Mouse (Mus musculus): ENCODE results near the gene Mybpc2. TPM values are rescaled to one million over a fixed set of nuclear protein-coding genes. Genes with fewer than 3 reads are reported as not detected.

Gene Mybpc2
- polyA plus RNA-seq, 2 experiments: 0.03 to 0.15 TPM

DNA sequence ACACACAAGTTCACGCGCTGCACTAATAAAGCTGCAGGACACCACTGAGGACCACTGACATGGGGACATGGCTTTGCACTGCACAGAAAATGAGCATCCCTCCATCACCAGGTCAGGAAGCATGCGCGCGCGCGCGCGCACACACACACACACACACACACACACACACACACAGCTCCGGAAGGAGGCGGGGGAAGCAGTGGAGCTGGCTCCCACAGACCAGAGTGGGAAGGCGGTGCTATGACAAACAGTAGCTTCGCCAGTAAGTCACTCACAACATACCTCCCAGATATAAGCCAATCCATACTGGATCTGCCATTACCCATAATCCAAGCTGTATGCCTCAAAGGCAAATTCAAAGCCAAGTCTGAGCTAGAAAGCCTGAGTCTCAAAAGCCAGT, 22.6 kb upstream of the Mybpc2 start:
- ATAC-seq (ENCODE audit: low FRiP score, low read depth) (no peak), DNase-seq (ENCODE audit: low spot score) (no peak)
- Histone ChIP-seq H3K9ac (ENCODE audit: low read depth, low read length, severe bottlenecking) (peak overlapping the region; percentile 55; the same call in 1 of the 2 replicates), H3K4me1 (ENCODE audit: control insufficient read depth, insufficient read depth, low read length) (peaks cover 6% of the 10 kb centered on the region; the same call in 1 of the 2 replicates), H3K9me3 (ENCODE audit: control insufficient read depth, low read length) (no peaks in the 10 kb centered on the region), H3K4me3 (replicated peaks; ENCODE audit: low read length) (no peak overlapping the region; the same call in 1 of the 2 replicates), H3K4me2 (replicated peaks; ENCODE audit: low read depth, low read length, severe bottlenecking) (peak overlapping the region; percentile 55; the same call in 1 of the 2 replicates), H3K27me3 (ENCODE audit: control insufficient read depth, insufficient read depth, low read length) (no peaks in the 10 kb centered on the region), H3K27ac (replicated peaks; ENCODE audit: low read depth, low read length) (no peak overlapping the region), H3K36me3 (ENCODE audit: control insufficient read depth, insufficient read depth, low read length) (peaks cover 42% of the 10 kb centered on the region)
- WGBS: 97% methylated on average over 13 of the region's 13 CpGs
- TF ChIP-seq POLR2A (IDR thresholded peaks at IDR 0.05; ENCODE audit: borderline replicate concordance, extremely low read depth, insufficient read depth, insufficient read length): no peak

DNA sequence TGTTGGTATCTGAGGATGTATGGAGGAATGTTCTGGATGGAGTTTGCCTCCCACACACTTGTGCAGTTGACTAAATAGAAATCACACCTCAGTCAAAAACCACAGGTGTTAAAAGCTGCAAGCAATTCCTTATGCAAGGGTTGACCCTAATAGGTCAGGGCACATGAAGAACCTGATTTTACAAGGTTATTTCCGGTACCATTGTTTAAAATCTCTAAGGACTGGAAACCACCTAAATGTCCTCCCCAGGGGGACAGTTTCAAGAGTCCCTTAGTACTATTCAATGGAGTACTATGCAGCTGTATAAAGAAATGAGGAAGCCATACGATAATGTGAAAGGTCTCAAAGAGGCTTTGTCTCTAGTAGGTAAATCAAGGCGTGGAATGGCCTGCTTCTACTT, 21.8 kb upstream of the Mybpc2 start:
- Histone ChIP-seq H3K9me3 (ENCODE audit: control insufficient read depth, low read length) (no peaks in the 10 kb centered on the region), H3K9ac (ENCODE audit: low read depth, low read length, severe bottlenecking) (no peak overlapping the region), H3K4me2 (replicated peaks; ENCODE audit: low read depth, low read length, severe bottlenecking) (no peak overlapping the region), H3K36me3 (ENCODE audit: control insufficient read depth, insufficient read depth, low read length) (peaks cover 42% of the 10 kb centered on the region), H3K27ac (replicated peaks; ENCODE audit: low read depth, low read length) (no peak overlapping the region), H3K27me3 (ENCODE audit: control insufficient read depth, insufficient read depth, low read length) (no peaks in the 10 kb centered on the region), H3K4me3 (replicated peaks; ENCODE audit: low read length) (no peak overlapping the region), H3K4me1 (ENCODE audit: control insufficient read depth, insufficient read depth, low read length) (peaks cover 6% of the 10 kb centered on the region; the same call in 1 of the 2 replicates)
- ATAC-seq (ENCODE audit: low FRiP score, low read depth) (no peak), DNase-seq (ENCODE audit: low spot score) (no peak)
- no peak for TF ChIP-seq POLR2A (IDR thresholded peaks at IDR 0.05; ENCODE audit: borderline replicate concordance, extremely low read depth, insufficient read depth, insufficient read length)
- 99% methylated on average over 3 of the region's 3 CpGs for WGBS

GRCm38 (mm10) chr7:44543071-44543470, 18.6 kb upstream of the Mybpc2 start:
- Histone ChIP-seq H3K9me3 (ENCODE audit: control insufficient read depth, low read length) (no peaks in the 10 kb centered on the region), H3K4me3 (replicated peaks; ENCODE audit: low read length) (no peak overlapping the region), H3K27ac (replicated peaks; ENCODE audit: low read depth, low read length) (no peak overlapping the region), H3K27me3 (ENCODE audit: control insufficient read depth, insufficient read depth, low read length) (no peaks in the 10 kb centered on the region), H3K4me1 (ENCODE audit: control insufficient read depth, insufficient read depth, low read length) (peaks cover 6% of the 10 kb centered on the region; the same call in 1 of the 2 replicates), H3K36me3 (ENCODE audit: control insufficient read depth, insufficient read depth, low read length) (peaks cover 53% of the 10 kb centered on the region), H3K4me2 (replicated peaks; ENCODE audit: low read depth, low read length, severe bottlenecking) (no peak overlapping the region), H3K9ac (ENCODE audit: low read depth, low read length, severe bottlenecking) (no peak overlapping the region)
- no peak for TF ChIP-seq POLR2A (IDR thresholded peaks at IDR 0.05; ENCODE audit: borderline replicate concordance, extremely low read depth, insufficient read depth, insufficient read length)
- DNase-seq (ENCODE audit: low spot score) (no peak), ATAC-seq (ENCODE audit: low FRiP score, low read depth) (no peak)
- 84% methylated on average over 12 of the region's 12 CpGs for WGBS

GRCm38 (mm10) chr7:44542555-44542954, 18.1 kb upstream of the Mybpc2 start:
- Histone ChIP-seq H3K9ac (ENCODE audit: low read depth, low read length, severe bottlenecking) (no peak overlapping the region), H3K4me1 (ENCODE audit: control insufficient read depth, insufficient read depth, low read length) (peaks cover 1% of the 10 kb centered on the region; the same call in 1 of the 2 replicates), H3K27ac (replicated peaks; ENCODE audit: low read depth, low read length) (no peak overlapping the region), H3K4me3 (replicated peaks; ENCODE audit: low read length) (no peak overlapping the region), H3K9me3 (ENCODE audit: control insufficient read depth, low read length) (no peaks in the 10 kb centered on the region), H3K27me3 (ENCODE audit: control insufficient read depth, insufficient read depth, low read length) (no peaks in the 10 kb centered on the region), H3K36me3 (ENCODE audit: control insufficient read depth, insufficient read depth, low read length) (peaks cover 59% of the 10 kb centered on the region), H3K4me2 (replicated peaks; ENCODE audit: low read depth, low read length, severe bottlenecking) (no peak overlapping the region)
- DNase-seq (ENCODE audit: low spot score): no peak
- 96% methylated on average over 11 of the region's 11 CpGs for WGBS
- TF ChIP-seq POLR2A (IDR thresholded peaks at IDR 0.05; ENCODE audit: borderline replicate concordance, extremely low read depth, insufficient read depth, insufficient read length): no peak
- no peak for ATAC-seq (ENCODE audit: low FRiP score, low read depth)

- Histone ChIP-seq H3K9me3 (ENCODE audit: control insufficient read depth, low read length) (no peaks in the 10 kb centered on the region), H3K27me3 (ENCODE audit: control insufficient read depth, insufficient read depth, low read length) (no peaks in the 10 kb centered on the region), H3K9ac (ENCODE audit: low read depth, low read length, severe bottlenecking) (no peak overlapping the region), H3K36me3 (ENCODE audit: control insufficient read depth, insufficient read depth, low read length) (peaks cover 91% of the 10 kb centered on the region), H3K4me1 (ENCODE audit: control insufficient read depth, insufficient read depth, low read length) (no peaks in the 10 kb centered on the region), H3K4me2 (replicated peaks; ENCODE audit: low read depth, low read length, severe bottlenecking) (no peak overlapping the region), H3K27ac (replicated peaks; ENCODE audit: low read depth, low read length) (no peak overlapping the region), H3K4me3 (replicated peaks; ENCODE audit: low read length) (no peak overlapping the region)
- no peak for DNase-seq (ENCODE audit: low spot score)
- ATAC-seq (ENCODE audit: low FRiP score, low read depth): no peak
- WGBS: 88% methylated on average over 41 of the region's 41 CpGs
- TF ChIP-seq POLR2A (IDR thresholded peaks at IDR 0.05; ENCODE audit: borderline replicate concordance, extremely low read depth, insufficient read depth, insufficient read length): no peak
Observed at GRCm38 (mm10) chr7:44538756-44539624, 14.5 kb upstream of the Mybpc2 start.

All from limb, embryonic 14.5 days (tissue).